Mouse (Mus musculus): ENCODE data around the gene Trap1. TPM values are rescaled to one million over a fixed set of nuclear protein-coding genes. Genes with fewer than 3 reads are reported as not detected.
"Not testable (repeated sequence)": the region's sequence is repeated elsewhere in the genome, so short reads cannot be mapped to it uniquely, and the experiment has no call there.

Gene Trap1
- total RNA-seq (2021) = 10 to 100 TPM; 89.0 to 91.9 TPM
- long read RNA-seq, experiment 1, transcript Trap1-201 (18 exons, 2,320 nt) = major isoform, 127 of 131 reads
- long read RNA-seq, experiment 1, partial matches to known transcripts = 3 of 131 reads
- long read RNA-seq, experiment 1, other reads (novel, unspliced or antisense) = 1 of 131 reads
- long read RNA-seq, experiment 2, transcript Trap1-201 (18 exons, 2,320 nt) = major isoform, 147 of 161 reads
- long read RNA-seq, experiment 2, partial matches to known transcripts = 8 of 161 reads
- long read RNA-seq, experiment 2, other reads (novel, unspliced or antisense) = 6 of 161 reads

GRCm38 (mm10) chr16:4077384-4078061 lies at the start of gene Trap1:
TSS of gene Trap1 (minus strand) at chr16:4077827.
- intact Hi-C loops (cut with DNase I; ENCODE audit: low total_unique reads) = loop anchor here (10.0 kb wide), 1 partner anchor 137 kb away; the partner anchor contains the start of gene Crebbp
- DNase-seq = peak; percentile 94

GRCm38 (mm10) chr16:4117072-4117471 lies 39.4 kb upstream of the Trap1 start:
- peak; percentile 8 for DNase-seq
- intact Hi-C loops (cut with DNase I; ENCODE audit: low total_unique reads) = loop anchor here (5.0 kb wide), 1 partner anchor 95 kb away; the partner anchor contains the start of gene Crebbp

GRCm38 (mm10) chr16:4100374-4100773 lies 22.7 kb upstream of the Trap1 start:
- no peak for DNase-seq
- intact Hi-C loops (cut with DNase I; ENCODE audit: low total_unique reads) = no loop called here

- intact Hi-C loops (cut with DNase I; ENCODE audit: low total_unique reads) = no loop called here
- DNase-seq = no peak
Measured at GRCm38 (mm10) chr16:4097521-4097920, 19.9 kb upstream of the Trap1 start.

GRCm38 (mm10) chr16:4096898-4097297 lies 19.3 kb upstream of the Trap1 start:
- no peak for DNase-seq
- intact Hi-C loops (cut with DNase I; ENCODE audit: low total_unique reads) = no loop called here

GRCm38 (mm10) chr16:4096141-4096540 lies 18.5 kb upstream of the Trap1 start:
- intact Hi-C loops (cut with DNase I; ENCODE audit: low total_unique reads) = no loop called here
- DNase-seq = no peak

GRCm38 (mm10) chr16:4087214-4087913 lies 9.7 kb upstream of the Trap1 start:
- no peak for DNase-seq
- intact Hi-C loops (cut with DNase I; ENCODE audit: low total_unique reads) = no loop called here

GRCm38 (mm10) chr16:4085851-4086387 lies 8.3 kb upstream of the Trap1 start:
- DNase-seq = no peak
- intact Hi-C loops (cut with DNase I; ENCODE audit: low total_unique reads) = no loop called here

- intact Hi-C loops (cut with DNase I; ENCODE audit: low total_unique reads) = no loop called here
- DNase-seq = no peak
Measured at GRCm38 (mm10) chr16:4085051-4085450, 7.4 kb upstream of the Trap1 start.

- intact Hi-C loops (cut with DNase I; ENCODE audit: low total_unique reads); DNase-seq: not testable (repeated sequence)
Measured at GRCm38 (mm10) chr16:4080419-4080818, 2.8 kb upstream of the Trap1 start.

- intact Hi-C loops (cut with DNase I; ENCODE audit: low total_unique reads) = loop anchor here (10.0 kb wide), 1 partner anchor 135 kb away; the partner anchor contains the start of gene Crebbp
- DNase-seq = no peak
Measured at GRCm38 (mm10) chr16:4079656-4080055, 2.0 kb upstream of the Trap1 start.

GRCm38 (mm10) chr16:4078302-4078701 lies 675 bp upstream of the Trap1 start:
- intact Hi-C loops (cut with DNase I; ENCODE audit: low total_unique reads) = loop anchor here (10.0 kb wide), 1 partner anchor 136 kb away; the partner anchor contains the start of gene Crebbp
- not testable (repeated sequence) for DNase-seq

GRCm38 (mm10) chr16:4074836-4075235 lies 2.8 kb downstream of the Trap1 start:
- intact Hi-C loops (cut with DNase I; ENCODE audit: low total_unique reads) = loop anchor here (10.0 kb wide), 1 partner anchor 140 kb away; the partner anchor contains the start of gene Crebbp
- no peak for DNase-seq

GRCm38 (mm10) chr16:4074297-4074696 lies 3.3 kb downstream of the Trap1 start:
- DNase-seq = no peak
- intact Hi-C loops (cut with DNase I; ENCODE audit: low total_unique reads) = loop anchor here (10.0 kb wide), 1 partner anchor 141 kb away; the partner anchor contains the start of gene Crebbp

GRCm38 (mm10) chr16:4068588-4068987 lies 9.0 kb downstream of the Trap1 start:
- peak; percentile 41 for DNase-seq
- intact Hi-C loops (cut with DNase I; ENCODE audit: low total_unique reads) = loop anchor here (10.0 kb wide), 1 partner anchor 216 kb away; no protein-coding TSS in a partner anchor

- intact Hi-C loops (cut with DNase I; ENCODE audit: low total_unique reads) = loop anchor here (10.0 kb wide), 1 partner anchor 220 kb away; no protein-coding TSS in a partner anchor
- no peak for DNase-seq
Measured at GRCm38 (mm10) chr16:4064945-4065344, 12.7 kb downstream of the Trap1 start.

GRCm38 (mm10) chr16:4053811-4054210 lies 23.8 kb downstream of the Trap1 start:
- intact Hi-C loops (cut with DNase I; ENCODE audit: low total_unique reads) = no loop called here
- no peak for DNase-seq

GRCm38 (mm10) chr16:4052601-4053000 lies 25.0 kb downstream of the Trap1 start:
- intact Hi-C loops (cut with DNase I; ENCODE audit: low total_unique reads) = no loop called here

GRCm38 (mm10) chr16:4045524-4045923 lies 32.1 kb downstream of the Trap1 start:
- intact Hi-C loops (cut with DNase I; ENCODE audit: low total_unique reads) = no loop called here
- no peak for DNase-seq

More at GRCm38 (mm10) chr16:4052601-4053000, 25.0 kb downstream of the Trap1 start:
- no peak for DNase-seq
